Mouse (Mus musculus) c-Kit-positive CD71-positive TER-119-negative erythroid progenitor cells, embryonic 14.5 days (primary cell): Measurements from ENCODE around the gene Gm17467.
"Not testable (repeated sequence)": the region's sequence is repeated elsewhere in the genome, so short reads cannot be mapped to it uniquely, and the experiment has no call there.

Experiments used
- DNase-seq: peaks from one replicate; pipeline ENCODE4 v3.0.0-alpha.2; 2013; ENCODE audit warnings: low read depth

Gene Gm17467

GRCm38 (mm10) chrX:123704691-123705090 is at the start of gene Gm17467:
Gene Gm17467, minus strand, starts transcription at chrX:123704791.
- DNase-seq, result not testable (repeated sequence)
